Mouse (Mus musculus) monocyte, adult 2 months (primary cell): ENCODE measurements at regions not wholly inside any gene's neighbourhood (a gene's known extent, or its start where the extent isn't known, plus 50 kb on each side); places are given as distances from the start of the nearest gene placed in this dataset.

Experiments
- DNase-seq, 2 experiments: peaks; one replicate each; pipeline ENCODE4 v3.0.0; 2022; ENCODE audit warnings: low spot score in 2 of 2, low read depth in 1 of 2

GRCm38 (mm10) chr7:68686396-68687139 is 62.5 kb downstream of the Arrdc4 start:
- DNase-seq, result no peak

GRCm38 (mm10) chr7:68682929-68683643 is 66.0 kb downstream of the Arrdc4 start:
- no peak for DNase-seq

- DNase-seq, result no peak
These were observed 66.7 kb downstream of the Arrdc4 start for GRCm38 (mm10) chr7:68682318-68682728.

GRCm38 (mm10) chr7:68679770-68680169 is 69.3 kb downstream of the Arrdc4 start:
- DNase-seq, result no peak

- DNase-seq, result peak; percentile 31 to 46
These were observed 81.0 kb downstream of the Arrdc4 start for GRCm38 (mm10) chr7:68667790-68668732.

DNA sequence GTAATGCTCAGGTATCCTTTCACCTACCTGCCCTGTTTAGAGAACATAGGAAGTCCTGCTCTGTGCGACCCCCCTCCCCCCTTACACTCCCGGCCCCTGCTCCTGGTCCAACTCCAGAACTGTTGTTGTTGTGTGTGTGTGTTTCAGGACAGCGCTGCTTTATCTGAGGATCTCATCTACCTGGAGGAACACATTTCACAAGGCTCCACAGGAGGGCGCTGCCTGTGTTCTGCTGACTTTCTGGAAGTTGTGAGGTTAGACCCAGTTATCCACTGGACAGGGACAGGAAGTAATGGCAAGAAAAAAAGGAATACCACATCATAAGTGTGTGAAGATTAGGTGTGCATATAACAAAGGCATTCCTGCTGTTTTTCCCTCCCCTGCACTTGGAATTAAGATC is 81.8 kb downstream of the Arrdc4 start:
- DNase-seq, result no peak

GRCm38 (mm10) chr7:68656354-68656753 is 92.7 kb downstream of the Arrdc4 start:
- no peak for DNase-seq

GRCm38 (mm10) chr7:68653534-68653933 is 95.5 kb downstream of the Arrdc4 start:
- no peak for DNase-seq

- no peak for DNase-seq
These were observed 97.6 kb downstream of the Arrdc4 start for GRCm38 (mm10) chr7:68651418-68651817.

GRCm38 (mm10) chr7:68637556-68638215 is 111.4 kb downstream of the Arrdc4 start:
- DNase-seq, result no peak

- DNase-seq, result no peak
These were observed 128.0 kb downstream of the Arrdc4 start for GRCm38 (mm10) chr7:68621080-68621479.

DNA sequence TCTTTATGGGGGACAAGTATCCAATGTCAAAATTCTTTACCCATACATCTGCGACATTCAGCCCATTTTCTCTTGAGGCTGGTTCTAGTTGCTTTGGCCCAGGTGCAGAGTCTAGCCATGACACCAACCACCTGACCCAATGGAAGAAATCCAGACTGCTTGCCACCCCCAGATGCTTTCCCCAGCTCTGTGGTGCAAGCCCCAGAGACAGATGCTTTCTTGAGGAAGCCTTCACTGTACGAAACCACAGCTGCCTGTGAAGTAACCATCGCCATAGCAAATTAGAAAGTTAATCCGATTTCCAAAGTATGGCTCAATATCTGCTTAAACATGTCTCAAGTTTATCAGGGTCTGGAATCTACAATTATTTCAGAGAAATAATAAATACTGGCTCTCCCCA is 138.5 kb downstream of the Arrdc4 start:
- DNase-seq, result no peak

GRCm38 (mm10) chr7:68607170-68607569 is 141.9 kb downstream of the Arrdc4 start:
- no peak for DNase-seq

- no peak for DNase-seq
These were observed 142.8 kb downstream of the Arrdc4 start for GRCm38 (mm10) chr7:68606278-68606677.

DNA sequence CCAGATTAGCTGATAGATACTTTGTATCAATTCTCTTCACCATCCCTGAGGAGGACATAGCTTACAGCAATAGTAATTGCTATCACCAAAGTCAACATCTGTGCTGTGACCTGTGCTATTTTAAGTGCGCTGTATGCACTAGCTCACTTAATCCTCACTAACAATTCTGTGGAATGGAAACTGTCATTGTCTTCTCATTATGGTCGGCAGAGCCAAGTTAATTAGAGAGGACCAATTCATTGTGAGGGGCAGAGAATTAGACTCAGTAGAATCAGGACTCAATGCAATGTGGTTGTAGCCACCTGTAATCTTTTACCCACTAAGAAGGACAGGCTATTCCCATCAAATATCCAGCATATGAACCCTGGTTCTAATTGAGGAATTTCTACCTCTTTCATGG is 145.3 kb downstream of the Arrdc4 start:
- no peak for DNase-seq

DNA sequence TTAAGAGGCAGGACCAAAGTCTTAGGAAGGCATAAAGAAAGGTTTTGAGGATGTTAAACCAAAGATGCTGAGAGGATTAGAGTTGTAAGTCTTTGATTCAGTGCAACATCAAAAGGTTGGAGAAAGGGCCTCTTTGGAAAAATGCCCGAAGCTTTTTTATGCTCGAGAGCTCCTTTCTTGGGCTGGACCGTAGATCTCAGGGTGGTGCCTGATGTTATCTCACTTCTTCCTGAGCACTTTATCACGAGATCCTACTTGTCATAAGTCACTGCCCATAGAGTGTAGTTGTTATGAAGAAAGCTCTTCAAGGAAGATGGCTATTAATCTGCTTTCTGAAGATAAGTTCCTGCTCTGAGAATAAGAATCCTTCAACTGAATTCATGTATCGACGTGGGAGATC is 147.0 kb downstream of the Arrdc4 start:
- no peak for DNase-seq

DNA sequence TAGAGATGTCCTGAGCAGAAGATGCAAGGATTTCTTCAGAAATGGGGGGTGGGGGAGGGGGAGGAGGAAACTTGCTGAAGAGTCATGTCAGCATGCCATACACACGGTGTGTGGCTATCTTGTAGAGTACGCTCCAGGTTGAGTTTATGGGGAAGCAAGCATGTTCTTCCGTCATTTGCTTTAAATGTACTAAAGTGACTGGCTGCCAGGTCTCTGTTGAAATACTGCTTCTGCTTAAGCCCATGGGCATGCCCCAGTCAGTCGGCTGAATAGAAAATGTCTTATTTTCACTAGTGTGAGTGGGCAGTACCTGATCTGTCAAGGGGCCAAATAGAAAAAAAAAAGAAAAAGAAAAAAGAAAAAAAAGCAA is 155.0 kb downstream of the Arrdc4 start:
- DNase-seq, result no peak

- no peak for DNase-seq
These were observed 155.6 kb downstream of the Arrdc4 start for GRCm38 (mm10) chr7:68593344-68594016.

- DNase-seq, result no peak
These were observed 166.3 kb downstream of the Arrdc4 start for GRCm38 (mm10) chr7:68582540-68583325.

- DNase-seq, result no peak
These were observed 168.4 kb downstream of the Arrdc4 start for GRCm38 (mm10) chr7:68580650-68581049.
